Mouse (Mus musculus) hindbrain, embryonic 11.5 days (tissue): ENCODE data around the gene Stard13. TPM values are rescaled to one million over a fixed set of nuclear protein-coding genes. Genes with fewer than 3 reads are reported as not detected.

Source experiments
- polyA plus RNA-seq: library from polyadenylated mRNA; unstranded; fragments of >200 nt; fragmentation: Nextera tagmentation; extraction: Ambion mirVana; gene quantifications from 2 replicates; pipeline ENCODE4 v1.2.1, GENCODE M21; 2014

The Stard13 gene
- polyA plus RNA-seq, 1 experiment from 2014 or later, result 4.3 TPM

Other genes with a start within 250 kb of the Stard13 start
- gene Gm42906, start 194.3 kb upstream of the Stard13 start, polyA plus RNA-seq, result not detected in 2 replicates